Mouse (Mus musculus) left cerebral cortex, adult 18-20 months (tissue): ENCODE measurements around the gene Kpna6. TPM values are rescaled to one million over a fixed set of nuclear protein-coding genes. Genes with fewer than 3 reads are reported as not detected.

Source experiments
- DNase-seq, 2 experiments: peaks; one replicate each; pipeline ENCODE4 v3.0.0; 2021 to 2022; ENCODE audit warnings: low spot score in 2 of 2, mixed read lengths in 1 of 2
- microRNA-seq, 2 experiments: library from miRNA; unstranded; fragments of <30 nt; microRNA quantifications; one replicate each; pipeline ENCODE4 v1.2.0; 2021
- total RNA-seq, 2 experiments: library from RNA; stranded (reverse); gene quantifications; 2 replicates each; pipeline ENCODE4 v1.2.3; 2021

Kpna6 gene
- total RNA-seq, 2 experiments from 2014 or later = 91.4 to 93.4 TPM

DNA sequence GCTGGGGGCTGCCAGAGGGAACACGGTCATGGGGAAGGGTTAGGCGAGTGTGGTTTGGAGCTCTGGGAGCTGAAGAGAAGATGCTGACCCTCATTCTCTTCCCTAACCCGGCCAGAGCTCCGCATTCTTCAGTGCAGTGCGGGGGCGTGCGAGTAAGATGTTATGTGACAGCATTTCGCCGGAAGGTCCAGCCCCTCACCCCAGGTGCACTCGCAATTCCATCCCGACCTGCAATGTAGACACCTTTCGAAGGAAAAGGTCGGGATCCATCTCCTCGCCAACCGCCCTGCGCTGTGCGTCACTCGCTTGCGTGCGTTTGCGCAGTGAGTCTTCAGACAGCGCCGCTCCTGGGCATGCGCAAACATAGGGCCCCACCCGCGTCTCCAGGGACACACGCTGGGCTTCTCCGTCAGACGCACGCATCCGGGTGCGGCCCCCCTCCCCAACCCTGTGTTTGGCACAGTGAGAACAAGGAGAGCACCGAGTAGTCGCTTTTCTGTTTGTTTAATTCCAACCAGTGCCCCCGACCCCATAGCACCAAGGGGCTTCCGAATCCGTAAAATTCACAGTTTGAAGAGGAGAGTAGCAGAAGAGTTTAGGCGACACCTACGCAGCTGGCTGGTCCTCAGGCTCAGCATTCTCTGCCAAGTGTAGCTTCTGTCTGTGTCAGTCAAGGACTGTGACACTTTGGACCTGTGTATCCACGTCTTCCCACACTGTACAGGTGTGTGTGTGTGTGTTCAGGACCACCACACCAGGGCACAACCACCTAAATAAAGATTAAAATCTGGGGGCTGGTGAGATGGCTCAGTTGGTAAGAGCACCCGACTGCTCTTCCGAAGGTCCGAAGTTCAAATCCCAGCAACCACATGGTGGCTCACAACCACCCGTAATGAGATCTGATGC, 53.5 kb downstream of the Kpna6 start, which contains the start of gene Iqcc:
TSS of gene Iqcc (minus strand) at position 314 of the 906 bp plus-strand sequence.
- DNase-seq = peak; percentile 96 to 97

DNA sequence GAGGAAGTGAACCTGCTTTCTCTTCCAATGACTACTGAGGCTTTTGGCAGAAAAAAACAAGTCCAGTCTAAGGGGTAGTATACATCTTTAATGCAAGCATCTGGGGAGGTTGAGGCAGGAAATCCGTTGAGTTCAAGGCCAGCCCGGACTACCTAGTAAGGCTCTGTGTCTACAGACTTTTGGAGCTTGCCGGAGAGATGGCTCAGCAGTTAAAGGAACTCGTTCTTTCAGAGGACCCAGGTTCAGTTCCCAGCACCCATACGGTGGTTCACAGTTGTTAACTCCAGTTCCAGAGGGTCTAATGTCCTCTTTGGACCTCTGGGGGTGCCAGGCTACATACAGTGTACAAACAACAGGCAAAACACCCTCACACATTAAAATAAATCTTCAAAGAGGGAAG, 54.5 kb downstream of the Kpna6 start:
- DNase-seq = no peak

DNA sequence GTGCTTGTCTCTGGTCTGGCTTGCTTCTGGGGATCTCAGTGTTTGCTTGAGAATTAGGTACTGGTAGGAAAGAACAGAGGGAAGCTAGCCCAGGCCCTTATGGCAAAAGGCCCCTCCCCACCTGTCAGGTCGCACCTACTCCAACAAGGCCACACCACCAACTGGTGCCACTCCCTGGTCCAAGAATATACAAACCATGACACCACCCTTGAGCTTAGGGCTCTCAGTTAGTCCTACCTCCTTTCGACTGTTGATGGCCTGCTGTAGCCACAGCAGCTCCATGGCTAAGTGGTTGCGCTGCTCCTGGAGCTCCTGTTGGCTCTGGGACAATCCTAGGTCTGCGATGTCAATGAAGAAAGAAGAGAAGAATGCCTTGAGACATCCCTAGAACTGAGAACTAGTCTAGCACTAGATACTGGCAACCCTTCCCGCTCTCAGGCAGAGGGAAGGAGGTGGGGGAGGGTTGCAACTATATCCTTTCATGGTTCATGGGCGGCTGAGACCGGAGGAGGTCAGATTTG, 55.4 kb downstream of the Kpna6 start:
- DNase-seq = no peak

DNA sequence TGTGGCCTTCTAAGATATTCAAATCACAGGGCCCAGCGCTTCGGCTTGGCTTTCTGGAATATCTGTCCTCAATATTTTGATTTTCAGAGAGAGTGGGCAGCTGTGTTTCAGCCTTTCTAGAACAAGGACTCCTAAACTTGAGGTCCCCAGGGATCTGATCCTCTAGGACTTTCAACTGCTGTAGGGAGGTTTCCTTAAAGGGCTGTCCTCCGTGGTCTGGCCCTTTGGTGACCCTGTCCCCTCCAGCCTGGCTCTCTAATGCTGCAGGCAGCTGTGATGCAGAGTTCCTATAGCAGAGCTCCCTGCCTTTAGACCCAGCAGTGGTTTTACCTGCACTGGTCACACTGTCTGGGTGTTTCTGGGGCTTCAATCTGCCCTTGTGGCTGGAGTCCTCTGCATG, 55.9 kb downstream of the Kpna6 start:
- no peak for DNase-seq

DNA sequence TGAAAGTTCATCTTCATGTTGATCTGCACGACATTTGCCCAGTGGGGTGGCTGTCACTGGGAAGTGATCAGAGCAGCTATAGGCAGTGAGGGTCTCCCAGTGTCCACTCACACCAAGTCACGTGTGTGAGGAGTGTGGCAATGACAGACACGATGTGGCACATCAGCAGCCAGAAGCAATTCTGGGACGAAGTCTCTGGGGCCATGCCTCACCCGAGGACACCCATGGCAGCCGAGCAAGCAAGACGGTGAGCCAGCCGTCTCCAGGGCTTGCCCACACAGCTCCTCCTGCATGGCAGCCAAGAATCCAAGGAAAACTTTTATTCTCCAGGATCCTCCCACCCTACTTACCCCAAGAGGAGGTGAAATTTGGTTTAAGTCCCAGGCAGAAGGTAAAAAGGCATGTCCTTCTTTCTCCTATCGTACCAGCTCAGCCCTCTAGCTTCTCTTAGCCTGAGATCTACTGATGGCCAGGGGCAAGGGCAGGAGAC, 56.7 kb downstream of the Kpna6 start:
- no peak for DNase-seq

DNA sequence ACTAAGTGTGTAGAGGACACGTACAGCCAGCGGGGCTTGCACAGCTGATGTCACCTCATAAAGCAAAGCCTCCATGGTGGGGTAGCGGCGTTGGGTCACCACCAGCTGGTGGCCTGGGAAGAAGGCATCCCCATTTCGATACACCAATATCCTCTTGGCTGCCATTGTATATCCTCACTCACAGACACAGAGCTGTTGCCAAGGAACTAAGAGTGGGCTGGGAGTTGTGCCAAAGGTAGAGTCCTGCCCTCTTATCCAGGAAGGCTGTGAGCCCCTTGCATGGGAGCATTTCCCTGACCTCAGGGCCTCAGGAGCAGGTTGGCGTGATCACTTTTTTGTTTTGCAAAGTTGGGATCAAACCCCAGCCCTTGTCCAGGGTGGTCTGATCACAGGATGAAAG, 58.5 kb downstream of the Kpna6 start, which contains the start of gene Dcdc2b:
TSS of gene Dcdc2b (minus strand) at position 165 of the 400 bp plus-strand sequence.
- DNase-seq = no peak

DNA sequence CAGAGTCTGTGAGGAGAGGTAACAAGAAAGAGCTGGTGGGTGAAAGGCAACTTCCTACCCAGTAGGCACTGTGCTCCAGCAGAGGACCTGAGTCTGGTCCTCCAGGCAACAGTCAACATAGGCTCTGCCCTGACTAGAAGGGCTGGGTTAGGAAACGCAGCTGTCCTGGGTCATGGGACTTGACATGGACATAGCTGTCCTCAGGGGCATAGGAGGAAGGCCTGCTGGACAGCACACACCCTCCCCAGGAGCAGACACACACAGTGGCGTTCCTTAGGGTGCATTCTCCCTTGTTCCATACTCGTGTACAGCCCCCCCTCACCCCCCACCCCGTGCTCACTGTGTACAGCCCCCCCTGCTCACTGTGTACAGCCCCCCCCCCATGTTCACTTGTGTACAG, 62.1 kb downstream of the Kpna6 start:
- no peak for DNase-seq

DNA sequence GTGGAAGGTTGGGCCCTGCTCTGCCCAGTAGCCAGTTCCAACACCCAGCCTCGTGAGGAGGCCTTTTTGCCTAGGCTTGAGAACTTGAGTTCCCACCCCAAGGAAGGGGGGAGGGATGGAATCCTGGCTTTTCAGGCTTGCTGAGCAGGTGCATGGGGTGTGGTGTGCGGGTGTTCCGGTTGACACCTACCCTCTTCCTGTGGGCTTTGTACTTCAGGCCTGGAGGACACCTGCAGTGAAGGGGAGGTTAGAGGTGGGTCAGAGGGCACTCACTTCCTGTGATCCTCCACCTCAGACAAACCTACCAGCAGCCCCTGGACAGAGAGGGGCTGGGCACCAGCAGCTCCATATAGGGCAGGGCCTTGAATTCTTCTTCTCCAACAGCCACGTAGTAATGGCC, 62.5 kb downstream of the Kpna6 start:
- DNase-seq = no peak

DNA sequence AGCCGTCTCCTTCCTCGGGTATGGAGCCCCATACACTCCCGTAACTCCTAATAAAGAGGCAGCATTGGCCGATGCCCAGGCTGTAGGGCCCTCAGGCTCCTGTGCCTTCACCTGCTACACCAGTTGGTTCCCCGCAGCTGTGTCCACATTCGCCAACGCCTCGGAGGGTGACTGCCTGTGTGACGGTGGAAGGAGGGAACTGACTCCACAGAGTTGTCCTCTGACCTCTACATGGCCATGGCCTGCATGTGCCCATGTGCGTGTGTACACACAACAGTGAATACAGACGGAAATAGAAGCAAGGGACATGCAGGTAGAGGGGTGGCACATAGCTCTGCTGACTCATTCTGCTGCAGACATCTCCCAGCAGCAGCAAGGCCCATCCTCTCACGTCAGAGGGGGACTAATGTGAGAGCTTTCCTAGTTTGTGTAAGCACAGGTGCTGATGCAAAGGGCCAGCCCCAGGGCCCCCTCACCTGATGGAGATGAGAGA, 63.4 kb downstream of the Kpna6 start:
- no peak for DNase-seq

DNA sequence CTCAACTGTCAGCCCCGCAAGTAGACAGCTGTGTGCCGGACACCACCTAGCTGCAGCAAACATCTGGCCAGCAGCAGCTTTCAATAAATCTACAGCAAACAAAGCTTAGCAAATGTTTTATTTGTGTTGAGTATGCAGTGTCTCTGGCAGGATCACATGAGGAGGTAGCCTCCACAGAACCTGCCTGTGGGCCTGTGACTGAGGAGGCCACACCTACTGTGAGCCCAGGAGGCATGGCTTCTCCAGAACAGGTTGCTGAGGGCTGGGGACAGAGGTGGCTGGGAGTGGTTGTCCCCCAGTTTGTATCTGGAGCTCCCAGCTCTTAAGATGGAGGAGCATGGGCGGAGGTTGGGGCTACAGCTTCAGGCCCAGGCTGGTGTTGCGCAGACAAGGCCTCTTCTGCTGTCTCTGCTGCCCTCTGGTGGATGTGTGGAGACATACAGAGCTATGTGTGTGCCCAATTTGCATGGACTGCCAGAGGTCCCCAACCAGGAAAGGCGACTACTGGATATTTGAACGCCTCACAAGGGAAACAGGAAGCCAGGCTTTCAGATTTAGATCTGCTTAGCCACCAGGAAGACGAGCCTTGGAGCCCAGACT, 64.0 kb downstream of the Kpna6 start:
- DNase-seq = peak; percentile 83 to 85

DNA sequence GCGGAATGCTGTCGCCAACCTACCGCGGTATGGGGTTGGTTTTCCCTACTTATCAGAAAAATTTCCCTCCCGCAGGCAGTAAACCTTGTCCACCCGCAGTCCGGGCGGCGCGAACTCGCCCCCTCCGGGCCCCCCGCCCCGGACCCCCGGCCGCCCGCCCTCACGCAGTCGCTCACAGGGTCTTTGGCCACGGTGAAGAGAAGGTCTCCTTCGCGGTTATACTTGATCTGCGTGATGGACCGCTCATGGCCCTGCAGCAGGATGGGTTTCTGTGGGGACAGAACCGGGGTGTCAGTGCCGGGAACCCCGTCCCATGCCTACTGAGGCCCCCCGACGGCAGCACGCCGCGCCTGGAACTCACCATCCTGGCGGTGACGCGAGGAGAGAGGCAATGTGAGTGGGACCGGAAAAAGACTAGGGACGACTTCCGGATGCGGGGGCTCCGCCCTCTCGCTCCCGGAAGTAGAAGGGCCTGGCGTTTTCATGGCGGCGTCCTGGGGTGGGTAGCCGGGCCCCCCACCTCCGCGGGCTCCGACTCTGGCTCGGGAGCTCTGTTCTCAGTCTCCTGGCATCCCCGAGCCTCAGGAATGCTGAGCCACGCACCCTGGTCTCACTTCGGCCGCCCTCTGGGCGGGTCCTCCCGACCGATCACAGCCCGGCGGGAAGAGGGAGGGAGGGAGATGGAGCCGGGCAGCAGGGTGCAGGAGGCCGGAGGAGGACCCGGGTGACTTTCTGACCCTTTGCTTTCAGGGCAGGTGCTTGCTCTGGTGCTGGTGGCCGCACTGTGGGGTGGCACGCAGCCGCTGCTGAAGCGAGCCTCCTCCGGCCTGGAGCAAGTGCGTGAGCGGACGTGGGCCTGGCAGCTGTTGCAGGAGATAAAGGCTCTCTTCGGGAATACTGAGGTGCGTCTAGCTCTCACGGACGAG, 72.1 kb downstream of the Kpna6 start, which contains the start of the genes Eif3i and Tmem234:
TSS of gene Eif3i (minus strand) at position 416 of the 926 bp plus-strand sequence.
TSS of gene Tmem234 (plus strand) at position 436 of the 926 bp plus-strand sequence.
- peak; percentile 79 to 88 for DNase-seq

Small RNA genes lying within 50 kb of the gene (microRNA-seq; reads per million reads assigned to microRNA genes)
- 2.7 to 6.6 reads per million in 2 experiments for gene Mir7016

Other genes with a start within 250 kb of the Kpna6 start
- gene Zbtb8b, start 231.9 kb downstream of the Kpna6 start, total RNA-seq = 1 to 10 TPM; 6.2 to 7.2 TPM
- gene Bsdc1, start 211.2 kb downstream of the Kpna6 start, total RNA-seq = 10 to 100 TPM; 59.8 to 62.7 TPM
- gene Tssk3, start 181.7 kb downstream of the Kpna6 start, total RNA-seq = not detected
- under 1 TPM in 1 of 2 experiments, not detected in 1; 0.66 TPM for gene Fam229a, start 181.6 kb downstream of the Kpna6 start, total RNA-seq
- gene Marcksl1, start 159.2 kb downstream of the Kpna6 start, total RNA-seq = 10 to 100 TPM; 58.3 to 84.6 TPM
- 10 to 100 TPM; 21.5 to 22.7 TPM for gene Hdac1, start 130.1 kb downstream of the Kpna6 start, total RNA-seq
- gene Lck, start 99.1 kb downstream of the Kpna6 start, total RNA-seq = 1 to 10 TPM; 1.2 to 4.4 TPM
- gene Fam167b, start 94.2 kb downstream of the Kpna6 start, total RNA-seq = under 1 TPM in 1 of 2 experiments, not detected in 1; 0.46 TPM
- 100 to 1,000 TPM; 124 to 128 TPM for gene Eif3i, start 72.1 kb downstream of the Kpna6 start, total RNA-seq
- 10 to 100 TPM; 89.2 to 90.1 TPM for gene Tmem234, start 72.1 kb downstream of the Kpna6 start, total RNA-seq
- gene Dcdc2b, start 58.5 kb downstream of the Kpna6 start, total RNA-seq = 1 to 10 TPM; 4.1 to 4.5 TPM
- gene Iqcc, start 53.7 kb downstream of the Kpna6 start, total RNA-seq = 10 to 100 TPM; 25.9 to 27.2 TPM
- 10 to 100 TPM; 45.9 to 53.5 TPM for gene Ccdc28b, start 48.8 kb downstream of the Kpna6 start, total RNA-seq
- gene Txlna, start 31.7 kb downstream of the Kpna6 start, total RNA-seq = 10 to 100 TPM; 41.2 to 42.4 TPM
- 10 to 100 TPM; 14.5 to 14.9 TPM for gene Tmem39b, start 24.1 kb upstream of the Kpna6 start, total RNA-seq
- gene Khdrbs1, start 69.5 kb upstream of the Kpna6 start, total RNA-seq = 10 to 100 TPM; 92.3 to 98.4 TPM
- 100 to 1,000 TPM; 137 to 141 TPM for gene Ptp4a2, start 138.5 kb upstream of the Kpna6 start, total RNA-seq